ENCODE assay signal across 25 mouse cellular contexts in the genomic region with DNA sequence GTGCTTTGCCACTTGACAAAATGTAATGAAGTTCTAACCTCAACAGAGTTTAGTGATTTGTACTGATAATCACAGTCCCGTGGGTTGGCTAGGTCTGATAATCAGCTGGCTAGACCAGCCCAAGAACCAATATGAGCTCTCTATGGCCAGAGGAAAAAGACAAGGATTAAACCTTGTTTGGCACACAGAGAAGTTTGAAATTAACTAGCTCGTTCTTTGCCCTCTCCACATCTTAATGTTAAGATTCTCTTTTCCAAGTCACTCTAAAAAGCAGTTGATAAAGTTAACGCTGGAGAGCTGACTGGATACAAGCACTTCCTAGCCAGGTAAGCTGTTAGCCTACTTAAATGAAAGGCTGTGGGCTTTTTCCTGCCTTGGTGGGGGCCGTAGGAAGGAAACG.
"Had no signal": no experiment of that assay in that cellular context is flagged by ENCODE, and none has a peak within 500 bp of the region (broad histone marks: within the 10 kb centered on the region; RNA-seq: fewer than 3 reads in every experiment).

No protein-coding gene starts in this region.

- DNase-seq: heart, postnatal 10 days; heart, postnatal 14 days; heart, postnatal 36 days; heart, postnatal 4 days; kidney, adult 18-20 months; kidney, postnatal 10 days; kidney, postnatal 14 days; kidney, postnatal 25 days; layer of hippocampus, adult 9-11 months; layer of hippocampus, postnatal 36 days had no signal

- H3K4me1 ChIP-seq: heart, embryonic 13.5 days; hindbrain, embryonic 10.5 days; hindbrain, embryonic 12.5 days; hindbrain, embryonic 13.5 days; hindbrain, embryonic 15.5 days; intestine, embryonic 15.5 days had no signal

- H3K27me3 ChIP-seq: heart, embryonic 12.5 days; heart, embryonic 13.5 days; heart, embryonic 15.5 days; hindbrain, embryonic 12.5 days; hindbrain, embryonic 13.5 days; hindbrain, embryonic 15.5 days; intestine, embryonic 15.5 days; kidney, embryonic 15.5 days had no signal

- H3K27ac ChIP-seq: heart, embryonic 10.5 days; heart, embryonic 13.5 days; heart, embryonic 15.5 days; hindbrain, embryonic 10.5 days; hindbrain, embryonic 12.5 days; hindbrain, embryonic 13.5 days; hindbrain, embryonic 14.5 days; hindbrain, embryonic 15.5 days; hindbrain, postnatal 0 days; intestine, embryonic 15.5 days; kidney, embryonic 15.5 days; kidney, postnatal 0 days; layer of hippocampus, adult 2 months; left cerebral cortex, adult 2 months had no signal

- H3K4me3 ChIP-seq: heart, embryonic 10.5 days; heart, embryonic 12.5 days; heart, embryonic 13.5 days; heart, embryonic 15.5 days; hindbrain, embryonic 10.5 days; hindbrain, embryonic 12.5 days; hindbrain, embryonic 13.5 days; hindbrain, embryonic 15.5 days; intestine, embryonic 15.5 days; kidney, embryonic 15.5 days; layer of hippocampus, adult 2 months; left cerebral cortex, adult 2 months had no signal
